Comparison of ENCODE assay signal across 16 mouse cellular contexts in genomic region chr15:3755636-3756035, GRCm38 (mm10).
DNase-seq lines count a peak whose midpoint lies in the region; ATAC-seq and TF ChIP-seq lines count a peak whose summit lies in the region.
"Had no signal": no experiment of that assay in that cellular context is flagged by ENCODE, and none has a peak within 500 bp of the region (broad histone marks: within the 10 kb centered on the region; RNA-seq: fewer than 3 reads in every experiment).

No protein-coding gene starts in this region.

- H3K27ac ChIP-seq in forebrain, embryonic 16.5 days (ENCODE audit: low read length), result no peak overlapping the region
- H3K27ac ChIP-seq in midbrain, postnatal 0 days (ENCODE audit: low read depth, low read length), result no peak overlapping the region
- H3K27ac ChIP-seq: heart, embryonic 13.5 days; liver, embryonic 14.5 days had no signal

- H3K36me3 ChIP-seq in forebrain, embryonic 16.5 days (ENCODE audit: control insufficient read depth, insufficient read depth), result no peaks in the 10 kb centered on the region
- H3K36me3 ChIP-seq in midbrain, postnatal 0 days (ENCODE audit: insufficient read depth, low read length), result no peaks in the 10 kb centered on the region
- H3K36me3 ChIP-seq: heart, embryonic 13.5 days had no signal

- H3K4me3 ChIP-seq in forebrain, embryonic 16.5 days (replicated peaks; ENCODE audit: low read length), result no peak overlapping the region
- no peak overlapping the region for H3K4me3 ChIP-seq in midbrain, postnatal 0 days (ENCODE audit: low read depth, low read length)
- H3K4me3 ChIP-seq: heart, embryonic 13.5 days had no signal

- no peak overlapping the region for H3K9ac ChIP-seq in forebrain, embryonic 16.5 days (replicated peaks; ENCODE audit: low read depth, low read length)
- H3K9ac ChIP-seq in midbrain, postnatal 0 days (replicated peaks; ENCODE audit: low read length, poor library complexity, severe bottlenecking), result no peak overlapping the region
- H3K9ac ChIP-seq: heart, embryonic 13.5 days; liver, embryonic 14.5 days had no signal

- no peaks in the 10 kb centered on the region for H3K4me1 ChIP-seq in forebrain, embryonic 16.5 days (replicated peaks; ENCODE audit: control insufficient read depth, insufficient read depth, low read length)
- no peaks in the 10 kb centered on the region for H3K4me1 ChIP-seq in midbrain, postnatal 0 days (ENCODE audit: insufficient read depth, low read length)

- ATAC-seq in forebrain, embryonic 16.5 days, result peak; percentile 90
- ATAC-seq in midbrain, postnatal 0 days (ENCODE audit: low FRiP score), result no peak
- ATAC-seq: intestine, postnatal 0 days; Patski had no signal

- peak; percentile 47 for DNase-seq in left cerebral cortex, adult 11 months (ENCODE audit: low spot score)
- no peak for DNase-seq in left cerebral cortex, postnatal 4 days
- DNase-seq in layer of hippocampus, adult 8-10 months (ENCODE audit: low spot score in 2 of 2), result peak; percentile 41 to 62
- DNase-seq in midbrain, postnatal 0 days (ENCODE audit: low spot score), result peak; percentile 47
- DNase-seq in urinary bladder, postnatal 4 days (ENCODE audit: low spot score in 2 of 2), result no peak
- no peak for DNase-seq in ovary, postnatal 10 days (ENCODE audit: low spot score)
- DNase-seq in adrenal gland, postnatal 25 days, result no peak
- DNase-seq: adrenal gland, postnatal 14 days; cerebellum, adult 8-10 months; gastrocnemius, postnatal 14 days; thymus, adult 2 months had no signal

- no peaks in the 10 kb centered on the region for H3K9me3 ChIP-seq in forebrain, embryonic 16.5 days (ENCODE audit: control insufficient read depth, low read length)
- no peaks in the 10 kb centered on the region for H3K9me3 ChIP-seq in midbrain, postnatal 0 days (ENCODE audit: low read length)
- H3K9me3 ChIP-seq: heart, embryonic 13.5 days had no signal

- H3K4me2 ChIP-seq in forebrain, embryonic 16.5 days (ENCODE audit: low read length), result no peak overlapping the region
- H3K4me2 ChIP-seq in midbrain, postnatal 0 days (ENCODE audit: low read depth, low read length, poor library complexity, severe bottlenecking), result no peak overlapping the region
- H3K4me2 ChIP-seq: heart, embryonic 13.5 days had no signal

- intact Hi-C loops in left cerebral cortex, postnatal 4 days (cut with DNase I), result no loop called here

- H3K27me3 ChIP-seq in forebrain, embryonic 16.5 days (replicated peaks; ENCODE audit: control insufficient read depth, insufficient read depth, low read length), result no peaks in the 10 kb centered on the region
- H3K27me3 ChIP-seq in midbrain, postnatal 0 days (ENCODE audit: insufficient read depth, low read length), result no peaks in the 10 kb centered on the region
- H3K27me3 ChIP-seq: heart, embryonic 13.5 days; Patski had no signal

- TF ChIP-seq CTCF in midbrain, postnatal 0 days (IDR thresholded peaks at IDR 0.05), result no peak

- WGBS in forebrain, embryonic 16.5 days, result 75% methylated on average over 2 of the region's 2 CpGs
- WGBS in midbrain, postnatal 0 days, result 55% methylated on average over 2 of the region's 2 CpGs

Comparison
In these comparisons a context has a peak if more than half of its experiments do, and no peak if none do; other contexts are left out.
1. DNase-seq: peak in left cerebral cortex, adult 11 months (single experiment), layer of hippocampus, adult 8-10 months (2 of 2) and midbrain, postnatal 0 days (single experiment); none in left cerebral cortex, postnatal 4 days (single experiment), urinary bladder, postnatal 4 days (0 of 2), ovary, postnatal 10 days (single experiment) and adrenal gland, postnatal 25 days (single experiment).